Mouse (Mus musculus) CH12.LX (cell line): ENCODE results near the gene Rpl6.

ENCODE experiments used
- CTCF ChIP-seq, 2 experiments: IDR thresholded peaks in 1 of 2; conservative IDR thresholded peaks in 1 of 2; 2 replicates each; pipeline ENCODE4 v1.5.1; 2011 to 2012; ENCODE audit warnings: low read depth in 2 of 2, low read length in 2 of 2, improper control_type of control experiment in 1 of 2, inconsistent platforms in 1 of 2, mild to moderate bottlenecking in 1 of 2, moderate library complexity in 1 of 2
- E2F4 ChIP-seq: IDR thresholded peaks from 2 replicates; pipeline ENCODE4 v1.6.1; 2011; ENCODE audit warnings: low read depth, low read length, improper control_type of control experiment; ENCODE audit not compliant: insufficient replicate concordance
- PAX5 ChIP-seq: IDR thresholded peaks from 2 replicates; pipeline ENCODE4 v1.6.1; 2012; ENCODE audit warnings: low read length, inconsistent platforms, mixed read lengths
- POLR2A ChIP-seq: IDR thresholded peaks from 2 replicates; pipeline ENCODE4 v1.6.1; 2011; ENCODE audit warnings: low read depth, mild to moderate bottlenecking, improper control_type of control experiment, low read length
- RAD21 ChIP-seq: IDR thresholded peaks from 2 replicates; pipeline ENCODE4 v1.6.1; 2011; ENCODE audit warnings: low read depth, mild to moderate bottlenecking, low read length, improper control_type of control experiment, moderate library complexity
- USF1 ChIP-seq: IDR thresholded peaks from 2 replicates; pipeline ENCODE4 v1.6.1; 2014; ENCODE audit warnings: low read depth, mild to moderate bottlenecking, inconsistent platforms, low read length, improper control_type of control experiment
- ZNF384 ChIP-seq: IDR thresholded peaks from 2 replicates; pipeline ENCODE4 v1.6.1; 2012; ENCODE audit warnings: low read depth, low read length, improper control_type of control experiment, inconsistent platforms

DNA sequence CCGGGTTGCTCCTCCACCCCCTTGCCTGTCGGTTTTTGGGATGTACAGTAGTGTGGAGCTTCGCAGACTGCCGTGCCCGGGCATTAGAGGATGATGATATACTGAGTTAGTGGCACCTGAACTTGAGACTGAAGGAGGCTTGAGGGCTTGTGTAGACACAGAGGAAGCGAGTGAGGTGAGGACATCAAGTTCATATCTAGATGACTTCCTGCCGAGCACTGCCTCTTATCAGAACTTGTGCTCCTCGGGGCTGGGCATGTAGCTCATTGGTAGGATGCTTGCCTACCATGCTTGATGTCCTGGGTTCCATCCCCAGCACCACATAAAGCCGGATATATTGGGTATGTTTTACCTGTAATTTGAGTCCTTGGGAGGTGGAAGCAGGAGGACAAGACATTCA, 26.5 kb downstream of the Rpl6 start:
- TF ChIP-seq CTCF (conservative IDR thresholded peaks at IDR 0.05 in 1 of 2, IDR thresholded peaks at IDR 0.05 in 1 of 2; ENCODE audit: low read depth in 2 of 2, low read length in 2 of 2) (no peak), RAD21 (no peak), POLR2A (no peak), E2F4 (no peak), USF1 (no peak), ZNF384 (no peak), PAX5 (no peak)
